Mouse (Mus musculus): Measurements from ENCODE around the gene Tm6sf2.

Gene Tm6sf2

GRCm38 (mm10) chr8:70089296-70089960, 16.7 kb downstream of the Tm6sf2 start:
- DNase-seq (ENCODE audit: low read depth, low spot score), result no peak

GRCm38 (mm10) chr8:70092786-70093185, 20.1 kb downstream of the Tm6sf2 start:
- DNase-seq (ENCODE audit: low read depth, low spot score), result no peak

DNA sequence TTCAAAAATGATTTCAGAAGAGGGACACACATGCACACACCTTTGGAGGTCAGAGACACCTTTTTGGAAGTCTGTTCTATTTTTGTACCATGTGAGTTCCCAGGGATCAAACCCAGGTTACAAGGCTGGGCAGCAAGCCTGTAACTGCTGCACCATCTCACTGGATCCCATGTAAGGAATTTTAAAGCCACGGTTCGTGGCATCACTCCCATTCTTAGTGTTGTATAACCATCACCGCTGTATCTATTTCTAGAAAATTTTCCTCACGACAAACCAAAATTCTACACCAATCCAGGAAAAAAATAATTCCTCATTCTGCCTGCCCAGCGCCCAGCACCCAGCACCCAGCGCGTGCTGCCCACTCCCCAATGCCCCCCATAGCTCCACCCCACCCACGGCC, 26.6 kb downstream of the Tm6sf2 start:
- no peak for DNase-seq (ENCODE audit: low read depth, low spot score)

- no peak for DNase-seq (ENCODE audit: low read depth, low spot score)
Measured at GRCm38 (mm10) chr8:70100241-70100640, 27.5 kb downstream of the Tm6sf2 start.

- peak; percentile 73 for DNase-seq (ENCODE audit: low read depth, low spot score)
Measured at GRCm38 (mm10) chr8:70104506-70104905, 31.8 kb downstream of the Tm6sf2 start.

DNA sequence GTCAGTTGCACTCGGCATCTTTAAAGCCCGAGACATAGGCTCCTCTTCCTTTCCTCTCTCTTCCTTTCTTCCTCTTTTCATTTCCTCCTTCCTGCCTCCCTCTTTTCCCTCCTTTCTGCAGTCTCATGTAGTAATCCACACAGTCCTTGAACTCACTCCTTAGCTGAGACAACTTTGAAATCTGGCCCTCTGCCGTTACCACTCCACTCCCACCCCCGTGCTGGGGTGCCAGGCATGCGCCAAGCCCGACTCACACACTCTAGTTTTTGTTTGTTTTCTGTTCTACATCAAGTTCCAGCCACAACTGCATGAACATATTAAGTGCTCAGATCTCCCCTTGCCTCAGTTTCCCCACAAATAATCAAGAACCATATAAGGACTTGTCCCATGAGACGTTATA, 32.2 kb downstream of the Tm6sf2 start:
- no peak for DNase-seq (ENCODE audit: low read depth, low spot score)

- no peak for DNase-seq (ENCODE audit: low read depth, low spot score)
Measured at GRCm38 (mm10) chr8:70110451-70110850, 37.7 kb downstream of the Tm6sf2 start.

GRCm38 (mm10) chr8:70111192-70111795, 38.6 kb downstream of the Tm6sf2 start:
- DNase-seq (ENCODE audit: low read depth, low spot score), result no peak

DNA sequence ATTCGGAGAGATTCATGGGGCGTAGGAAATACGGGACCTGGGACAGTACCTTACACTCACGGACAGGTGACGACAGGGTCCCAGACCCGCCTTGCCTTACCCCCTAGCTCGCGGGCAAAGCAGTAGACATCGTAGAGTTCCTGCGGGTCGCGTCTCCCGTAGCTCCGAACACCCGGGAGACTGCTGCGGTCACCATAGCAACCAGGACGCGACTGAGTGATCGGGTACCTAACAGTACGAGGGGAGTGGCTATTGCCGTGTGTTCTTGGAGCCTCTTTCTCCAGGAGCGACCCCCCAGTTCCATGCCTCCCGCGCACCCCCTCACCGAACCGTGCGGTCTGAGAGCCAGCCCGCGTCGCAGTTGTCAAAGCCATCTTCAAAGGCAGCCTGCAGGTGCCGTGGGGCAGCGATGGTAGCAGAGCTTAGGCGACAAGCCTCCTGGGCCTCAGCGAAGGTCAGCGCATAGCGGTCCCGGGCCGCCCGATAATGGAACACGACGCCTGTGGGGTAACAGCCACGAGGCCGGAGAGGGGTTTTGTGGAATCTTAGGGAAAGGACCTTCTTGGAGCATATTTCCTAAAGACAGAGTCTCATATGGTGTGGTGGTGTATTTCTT, 39.8 kb downstream of the Tm6sf2 start:
- DNase-seq (ENCODE audit: low read depth, low spot score), result no peak

DNA sequence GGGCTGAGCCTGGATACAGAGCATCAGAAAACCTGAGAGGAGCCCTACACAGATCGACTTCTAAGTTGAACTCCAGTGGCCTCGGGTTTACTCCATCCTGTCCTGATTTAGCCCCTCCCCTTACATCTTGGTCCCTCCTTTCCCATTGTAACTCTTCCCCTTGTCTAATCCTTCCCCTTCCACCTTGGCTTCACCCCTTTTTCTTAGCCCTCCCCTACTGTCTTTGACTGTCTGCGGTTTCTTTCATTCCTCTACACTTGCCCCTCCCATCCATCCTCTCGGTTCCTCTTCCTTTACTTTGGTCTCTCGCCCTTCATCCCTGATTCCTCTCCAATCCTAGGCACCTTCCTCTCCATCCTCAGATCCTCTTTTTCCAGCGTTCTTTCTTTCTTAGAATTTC, 41.8 kb downstream of the Tm6sf2 start:
- no peak for DNase-seq (ENCODE audit: low read depth, low spot score)

- DNase-seq (ENCODE audit: low read depth, low spot score), result no peak
Measured at GRCm38 (mm10) chr8:70114892-70115291, 42.2 kb downstream of the Tm6sf2 start.

DNA sequence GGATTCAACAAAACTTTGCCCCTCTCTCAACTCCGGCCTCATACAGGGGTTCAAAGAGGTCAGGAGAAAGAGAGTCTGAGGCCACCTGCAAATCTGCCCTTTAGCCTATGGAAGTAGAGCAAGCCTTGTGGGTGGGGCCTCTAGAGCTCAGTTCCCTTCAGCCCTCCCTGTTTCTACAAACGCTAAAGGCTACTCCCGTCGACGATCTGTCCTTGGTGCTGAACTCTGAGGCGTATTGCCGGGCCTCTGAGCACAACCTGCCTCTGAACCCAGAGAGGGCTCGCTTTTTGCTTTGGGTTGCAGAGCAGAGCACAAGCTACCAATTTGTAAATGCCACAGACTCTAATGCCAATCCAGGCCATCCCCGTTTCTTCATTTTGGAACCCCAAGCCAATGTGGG, 44.9 kb downstream of the Tm6sf2 start:
- DNase-seq (ENCODE audit: low read depth, low spot score), result peak; percentile 25

GRCm38 (mm10) chr8:70118726-70119700, 46.3 kb downstream of the Tm6sf2 start:
- no peak for DNase-seq (ENCODE audit: low read depth, low spot score)

GRCm38 (mm10) chr8:70120667-70121066, 47.9 kb downstream of the Tm6sf2 start, which contains the start of gene Ncan:
Gene Ncan (minus strand): TSS chr8:70120873.
- DNase-seq (ENCODE audit: low read depth, low spot score), result peak; percentile 42

- DNase-seq (ENCODE audit: low read depth, low spot score), result peak; percentile 31
Measured at GRCm38 (mm10) chr8:70122863-70123262, 50.1 kb downstream of the Tm6sf2 start.

DNA sequence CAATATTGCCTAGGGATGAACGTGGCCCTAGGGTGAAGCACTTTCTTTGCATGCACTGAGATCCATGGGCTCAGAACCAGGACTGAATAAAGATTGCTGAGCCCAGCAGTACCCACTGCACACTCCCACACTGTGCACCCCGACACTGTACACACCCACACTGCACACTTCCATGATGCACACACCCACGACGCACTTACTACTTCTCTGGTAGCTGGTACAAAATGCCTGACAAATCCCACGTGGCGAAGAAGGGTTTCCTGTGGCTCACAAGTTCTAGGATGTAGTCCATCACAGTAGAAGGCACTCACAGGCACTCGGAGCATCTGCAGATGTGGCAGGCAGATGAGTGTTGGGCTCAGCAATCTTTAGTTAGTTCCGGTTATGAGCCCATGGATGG, 52.3 kb downstream of the Tm6sf2 start:
- DNase-seq (ENCODE audit: low read depth, low spot score), result no peak

DNA sequence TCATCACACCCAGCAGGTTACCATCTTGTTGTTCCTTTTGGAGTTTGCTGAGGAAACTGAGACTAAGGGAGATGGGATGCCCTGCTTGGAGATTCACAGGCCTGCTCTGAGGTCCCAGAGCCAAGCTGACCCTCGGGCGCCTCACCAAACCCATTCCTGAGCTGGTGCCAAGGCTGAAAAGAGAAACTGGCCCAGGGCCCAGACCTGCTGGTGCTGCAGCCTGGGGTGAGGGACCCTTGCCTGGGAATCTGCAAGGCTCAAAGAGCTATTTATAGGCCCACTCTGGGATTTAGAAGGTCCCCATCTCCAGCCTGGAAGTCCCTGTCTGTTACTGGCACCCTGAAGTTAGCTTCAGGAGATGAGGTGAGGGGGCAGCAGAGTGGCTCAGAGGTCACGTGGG, 55.7 kb downstream of the Tm6sf2 start:
- no peak for DNase-seq (ENCODE audit: low read depth, low spot score)

- no peak for DNase-seq (ENCODE audit: low read depth, low spot score)
Measured at GRCm38 (mm10) chr8:70129309-70129952, 56.7 kb downstream of the Tm6sf2 start.
